Mouse (Mus musculus) macrophage (primary cell): ENCODE measurements around the gene Slc25a30. TPM values are rescaled to one million over a fixed set of nuclear protein-coding genes. Genes with fewer than 3 reads are reported as not detected.
A peak's percentile ranks its signal among the peaks of the same experiment; 100 is the strongest.

Experiments
- H3K27ac ChIP-seq: fragments of 350-480 bp; formaldehyde crosslinking; 2 replicates; pipeline ENCODE4 v1.9.0; 2021
- H3K36me3 ChIP-seq: fragments of 350-480 bp; formaldehyde crosslinking; 2 replicates; pipeline ENCODE4 v1.9.0; 2021; ENCODE audit errors: inconsistent target
- H3K4me3 ChIP-seq: fragments of 350-480 bp; formaldehyde crosslinking; 2 replicates; pipeline ENCODE4 v1.9.0; 2021; ENCODE audit errors: inconsistent target
- H3K79me2 ChIP-seq: fragments of 350-480 bp; formaldehyde crosslinking; 2 replicates; pipeline ENCODE4 v1.9.0; 2021; ENCODE audit errors: inconsistent target
- WGBS: methylation state at CpG from one replicate; pipeline ENCODE4 v1.1.7; 2026; ENCODE audit warnings: inconsistent platforms; ENCODE audit not compliant: missing documents; 5-methylcytosine and 5-hydroxymethylcytosine counted together
- polyA plus RNA-seq: library from polyadenylated mRNA; stranded (reverse); fragments of 250-400 nt; gene quantifications from 3 replicates; pipeline ENCODE4 v1.2.4, GENCODE M21; 2018; ENCODE audit warnings: inconsistent platforms

Slc25a30 gene
- polyA plus RNA-seq, 1 experiment from 2014 or later, result 14.1 TPM

DNA sequence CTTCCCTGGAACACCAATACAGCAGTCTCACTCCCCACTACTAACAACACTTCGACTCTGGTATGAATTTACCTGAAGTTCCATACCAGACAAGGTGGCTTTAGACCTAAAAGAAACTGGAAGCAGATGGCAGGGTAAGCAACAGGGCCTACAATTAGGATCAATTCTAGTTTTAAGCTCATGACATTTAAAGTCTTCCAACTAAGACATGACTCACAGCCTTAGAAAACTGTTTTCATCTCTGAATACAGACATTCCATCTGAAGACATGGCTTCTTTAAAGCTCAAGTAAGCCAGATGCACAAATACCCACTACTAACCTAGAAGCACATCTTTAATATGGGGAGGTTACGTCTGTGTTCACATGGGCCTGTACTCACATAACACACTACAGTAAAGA, 38.9 kb downstream of the Slc25a30 start:
- no peak overlapping the region for H3K27ac ChIP-seq
- H3K4me3 ChIP-seq, result no peak overlapping the region
- H3K79me2 ChIP-seq, result peaks cover 91% of the 10 kb centered on the region
- peaks cover 28% of the 10 kb centered on the region for H3K36me3 ChIP-seq
- 92% methylated on average over 2 of the region's 2 CpGs for WGBS

DNA sequence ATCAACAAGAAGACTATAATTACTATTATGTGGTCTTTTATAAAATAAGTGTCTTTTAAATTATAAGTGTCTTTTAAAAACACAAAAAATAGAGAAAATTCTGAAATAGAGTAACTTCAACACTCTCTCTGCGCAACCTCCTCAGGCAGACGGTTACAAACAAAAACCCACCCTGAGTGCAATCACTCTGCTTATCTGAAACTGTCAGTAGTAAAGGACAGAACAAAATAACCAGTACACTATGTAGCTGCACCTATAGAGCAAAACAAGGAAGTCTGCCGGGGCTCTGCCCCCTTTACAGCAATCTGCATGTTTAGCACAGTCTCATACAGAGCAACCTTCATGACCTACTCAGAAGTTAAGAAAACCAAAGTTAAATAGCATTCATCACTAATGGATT, 44.9 kb downstream of the Slc25a30 start:
- H3K4me3 ChIP-seq, result no peak overlapping the region
- H3K36me3 ChIP-seq, result peaks cover 77% of the 10 kb centered on the region
- peaks cover 43% of the 10 kb centered on the region for H3K79me2 ChIP-seq
- WGBS, result 87% methylated on average over 3 of the region's 3 CpGs
- no peak overlapping the region for H3K27ac ChIP-seq

DNA sequence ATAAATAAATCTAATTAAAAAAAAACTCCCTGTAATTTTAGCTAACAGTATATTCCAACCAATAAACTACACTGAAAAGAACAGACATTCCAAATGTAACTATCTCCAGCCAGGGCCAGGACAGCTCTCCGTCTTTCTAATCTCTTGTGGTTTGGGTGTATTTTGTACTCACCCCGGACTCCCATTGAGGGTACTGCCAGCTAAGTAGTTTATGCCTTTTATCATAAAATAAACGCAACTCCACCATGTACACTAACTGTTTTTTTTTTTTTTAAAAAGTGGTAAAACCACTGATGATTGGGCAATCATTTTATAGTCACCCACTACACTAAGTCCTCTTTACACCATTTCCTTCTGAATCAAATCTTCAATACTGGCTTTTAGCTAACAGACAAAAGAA, 51.2 kb downstream of the Slc25a30 start:
- Histone ChIP-seq H3K4me3 (no peak overlapping the region), H3K27ac (no peak overlapping the region), H3K36me3 (peaks cover 78% of the 10 kb centered on the region), H3K79me2 (no peaks in the 10 kb centered on the region)
- 70% methylated on average over 3 of the region's 3 CpGs for WGBS

DNA sequence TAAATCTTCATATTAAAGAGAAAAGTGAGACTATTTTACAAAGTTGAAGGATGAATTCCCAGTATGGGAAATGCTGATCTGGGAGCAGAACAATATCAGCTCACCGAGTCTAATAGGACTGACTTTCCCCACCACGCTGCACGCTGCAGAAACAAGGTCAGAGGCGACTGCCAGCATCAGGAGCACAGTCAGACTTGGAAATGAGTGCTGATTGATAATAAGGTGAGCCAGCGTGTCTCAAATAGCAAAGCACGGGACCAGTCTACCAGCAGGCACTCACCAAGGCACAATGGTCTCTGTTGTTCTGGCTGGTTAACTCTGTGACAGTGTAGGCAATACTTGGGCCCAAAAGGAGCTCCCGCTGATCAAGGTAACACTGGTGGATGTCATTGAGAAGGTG, 54.2 kb downstream of the Slc25a30 start:
- Histone ChIP-seq H3K79me2 (no peaks in the 10 kb centered on the region), H3K27ac (0 out of 2 replicates have a peak overlapping the region, but pooled peaks have one; percentile 73), H3K36me3 (peaks cover 75% of the 10 kb centered on the region), H3K4me3 (no peak overlapping the region)
- 93% methylated on average over 7 of the region's 7 CpGs for WGBS

DNA sequence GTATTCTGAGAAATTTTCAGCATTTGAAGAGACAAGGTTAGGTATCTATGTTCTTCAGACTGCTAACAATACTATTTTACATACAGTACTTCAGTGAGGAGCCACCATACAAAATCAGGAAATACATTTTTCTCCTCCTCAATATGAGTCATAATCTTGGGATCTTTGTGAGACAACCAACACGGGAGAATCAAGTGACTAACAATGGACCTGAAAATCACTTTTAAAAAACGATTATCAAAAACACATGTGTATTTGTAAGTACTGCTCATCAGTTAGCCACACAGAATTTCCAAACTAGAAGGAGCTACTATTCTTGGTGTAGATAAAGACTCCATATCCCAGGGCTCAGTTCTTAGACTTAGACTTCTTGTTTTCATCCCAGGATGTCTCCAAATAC, 55.5 kb downstream of the Slc25a30 start:
- H3K4me3 ChIP-seq, result no peak overlapping the region
- peaks cover 76% of the 10 kb centered on the region for H3K36me3 ChIP-seq
- 53% methylated on average over 2 of the region's 2 CpGs for WGBS
- no peaks in the 10 kb centered on the region for H3K79me2 ChIP-seq
- peak overlapping the region; percentile 73 for H3K27ac ChIP-seq

DNA sequence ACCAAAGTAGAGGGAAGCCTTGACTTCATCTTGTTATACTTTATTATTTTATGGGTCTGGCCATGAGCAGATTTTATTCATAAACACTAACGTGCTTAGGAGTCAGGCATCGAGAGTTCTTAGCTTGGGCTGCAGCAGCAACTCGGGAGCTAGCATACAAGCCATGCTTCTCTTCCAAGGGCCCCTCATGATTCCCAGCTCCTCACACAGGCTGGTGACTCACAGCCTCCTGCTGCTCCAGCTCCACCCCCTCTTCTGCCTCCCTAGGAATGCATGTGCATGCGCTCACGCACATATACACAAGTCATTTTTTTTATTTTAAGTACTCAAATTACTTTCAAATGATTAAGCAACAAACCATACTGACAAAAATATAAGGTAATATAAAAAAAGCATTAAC, 58.7 kb downstream of the Slc25a30 start:
- WGBS, result 95% methylated on average over 5 of the region's 5 CpGs
- Histone ChIP-seq H3K27ac (no peak overlapping the region), H3K36me3 (peaks cover 78% of the 10 kb centered on the region), H3K79me2 (no peaks in the 10 kb centered on the region), H3K4me3 (no peak overlapping the region)

DNA sequence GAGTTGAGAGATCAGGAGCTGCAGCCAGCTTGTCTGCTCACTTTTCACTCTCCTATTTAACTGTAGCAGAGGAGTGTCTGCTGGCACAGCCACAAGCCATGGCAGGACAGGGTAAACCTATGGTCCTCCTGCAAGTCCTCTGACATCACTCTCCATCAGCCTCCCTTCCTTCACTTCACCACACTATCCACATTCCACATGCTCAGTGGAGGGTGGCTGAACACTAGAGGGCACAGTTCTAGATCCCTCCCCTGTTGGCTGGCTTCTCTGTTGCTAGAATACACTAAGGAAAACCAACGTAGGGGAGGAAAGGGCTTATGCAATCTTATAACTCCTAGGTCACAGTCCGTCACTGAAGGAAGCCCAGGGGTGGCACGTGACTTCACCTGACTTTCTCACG, 59.8 kb downstream of the Slc25a30 start:
- H3K4me3 ChIP-seq, result no peak overlapping the region
- H3K79me2 ChIP-seq, result no peaks in the 10 kb centered on the region
- 34% methylated on average over 4 of the region's 4 CpGs for WGBS
- H3K36me3 ChIP-seq, result peaks cover 73% of the 10 kb centered on the region
- H3K27ac ChIP-seq, result no peak overlapping the region

DNA sequence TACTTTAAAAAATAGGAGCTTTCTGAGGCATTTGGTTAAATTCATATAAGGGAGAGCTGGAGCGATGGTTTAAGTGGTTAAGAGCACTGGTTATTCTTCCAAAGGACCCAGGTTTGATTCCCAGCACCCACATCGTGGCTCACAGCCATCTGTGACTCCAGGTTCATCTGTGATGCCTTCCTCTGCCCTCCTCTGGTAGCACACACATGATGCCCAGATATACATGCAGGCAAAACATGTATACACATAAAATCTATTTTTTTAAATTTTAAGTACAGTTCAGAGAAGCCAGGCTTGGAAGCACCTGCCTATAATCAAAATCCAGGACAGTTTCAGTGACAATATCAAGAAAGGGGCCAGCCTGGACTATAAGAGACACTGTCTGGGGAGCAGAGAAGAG, 64.0 kb downstream of the Slc25a30 start:
- Histone ChIP-seq H3K79me2 (no peaks in the 10 kb centered on the region), H3K4me3 (no peak overlapping the region), H3K36me3 (peaks cover 84% of the 10 kb centered on the region), H3K27ac (no peak overlapping the region)
- WGBS, result 100% methylated on average over 2 of the region's 2 CpGs

DNA sequence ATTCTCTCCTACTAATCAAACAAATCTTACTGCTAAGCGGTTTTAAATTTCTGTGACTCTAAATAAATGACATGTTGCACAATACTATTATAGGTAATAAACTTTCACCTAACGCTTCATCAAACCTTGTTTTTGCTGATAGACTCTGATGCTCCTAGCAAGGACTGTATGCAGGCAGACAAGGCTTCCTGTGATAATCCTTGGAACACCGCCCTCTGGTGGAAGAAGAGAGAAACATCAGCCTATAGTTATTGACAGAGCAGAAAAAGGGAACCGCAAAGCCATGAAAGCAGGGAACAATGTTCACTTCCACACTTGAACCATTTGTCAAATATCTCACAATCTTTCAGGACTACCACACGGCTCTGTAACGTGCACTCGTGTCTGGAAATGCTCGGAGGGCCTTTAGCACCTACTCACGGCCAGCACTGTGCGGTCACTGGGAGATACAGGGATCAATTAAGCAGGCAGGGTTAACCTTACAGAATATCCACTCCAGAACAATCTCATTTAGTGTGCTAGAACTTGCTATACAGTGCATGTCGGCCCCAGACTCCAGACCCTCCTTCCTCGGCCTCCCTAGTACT, 64.8 kb downstream of the Slc25a30 start:
- 40% methylated on average over 11 of the region's 12 CpGs for WGBS
- Histone ChIP-seq H3K36me3 (peaks cover 87% of the 10 kb centered on the region), H3K79me2 (no peaks in the 10 kb centered on the region), H3K27ac (no peak overlapping the region), H3K4me3 (no peak overlapping the region)

DNA sequence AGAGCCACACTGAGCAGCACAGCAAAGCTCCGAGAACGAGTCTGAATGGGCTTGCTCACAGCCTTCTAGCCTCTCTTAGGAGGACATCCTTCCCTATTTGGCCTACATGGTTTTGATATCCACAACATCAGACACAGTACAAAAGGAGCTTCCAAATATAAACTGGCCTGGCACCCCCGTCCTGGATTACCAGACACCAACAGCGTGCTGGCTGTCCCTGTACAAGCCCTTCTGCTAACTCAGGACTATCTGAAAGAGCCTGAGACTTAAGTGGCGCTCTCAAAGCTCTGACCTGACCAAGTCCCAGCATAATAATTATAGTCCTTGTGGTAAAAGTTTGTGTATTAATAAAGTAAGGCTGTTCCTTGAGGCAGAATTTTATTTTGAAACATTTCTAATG, 66.7 kb downstream of the Slc25a30 start:
- Histone ChIP-seq H3K79me2 (no peaks in the 10 kb centered on the region), H3K4me3 (no peak overlapping the region), H3K27ac (no peak overlapping the region), H3K36me3 (peaks cover 87% of the 10 kb centered on the region)
- WGBS, result 97% methylated on average over 5 of the region's 5 CpGs

DNA sequence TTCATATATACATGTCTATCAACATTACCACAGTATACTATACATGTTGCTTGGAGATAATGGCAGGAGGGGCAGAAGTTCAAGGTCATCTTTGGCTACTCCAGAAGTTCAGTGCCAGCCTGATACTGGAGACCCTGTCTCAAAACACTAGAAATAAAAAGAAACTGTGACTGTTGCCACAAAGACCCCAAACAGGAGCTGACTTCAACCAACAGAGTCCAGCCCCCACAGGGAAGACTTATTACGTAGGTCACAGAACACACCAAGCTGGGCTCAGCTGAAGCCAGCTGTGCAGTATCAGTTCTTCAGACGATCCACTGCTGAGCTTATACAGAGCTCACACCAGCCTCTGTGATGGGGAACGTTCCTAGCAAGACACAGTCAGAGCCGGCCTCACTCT, 70.4 kb downstream of the Slc25a30 start:
- Histone ChIP-seq H3K79me2 (no peaks in the 10 kb centered on the region), H3K27ac (no peak overlapping the region), H3K36me3 (peaks cover 87% of the 10 kb centered on the region), H3K4me3 (no peak overlapping the region)
- 97% methylated on average over 4 of the region's 4 CpGs for WGBS

DNA sequence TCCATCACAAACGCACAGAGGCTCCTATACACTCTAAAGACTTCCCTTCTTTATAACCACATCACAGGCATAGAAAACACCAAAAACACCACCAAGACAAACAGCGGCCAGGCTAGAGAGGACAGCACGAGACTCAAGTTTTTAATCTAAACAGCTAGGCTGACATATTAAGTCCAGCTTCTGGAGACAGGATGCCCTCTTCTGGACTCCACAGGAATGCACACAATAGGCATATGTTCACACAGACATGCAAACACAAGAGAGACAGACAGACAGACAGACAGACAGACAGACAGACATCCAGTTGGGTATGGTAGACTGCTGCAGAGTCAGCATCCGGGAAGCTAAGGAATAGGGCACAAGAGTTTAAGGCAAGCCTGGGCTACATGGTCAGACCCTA, 73.2 kb downstream of the Slc25a30 start:
- Histone ChIP-seq H3K27ac (no peak overlapping the region), H3K79me2 (no peaks in the 10 kb centered on the region), H3K4me3 (no peak overlapping the region), H3K36me3 (peaks cover 87% of the 10 kb centered on the region)
- WGBS, result 91% methylated on average over 3 of the region's 4 CpGs

DNA sequence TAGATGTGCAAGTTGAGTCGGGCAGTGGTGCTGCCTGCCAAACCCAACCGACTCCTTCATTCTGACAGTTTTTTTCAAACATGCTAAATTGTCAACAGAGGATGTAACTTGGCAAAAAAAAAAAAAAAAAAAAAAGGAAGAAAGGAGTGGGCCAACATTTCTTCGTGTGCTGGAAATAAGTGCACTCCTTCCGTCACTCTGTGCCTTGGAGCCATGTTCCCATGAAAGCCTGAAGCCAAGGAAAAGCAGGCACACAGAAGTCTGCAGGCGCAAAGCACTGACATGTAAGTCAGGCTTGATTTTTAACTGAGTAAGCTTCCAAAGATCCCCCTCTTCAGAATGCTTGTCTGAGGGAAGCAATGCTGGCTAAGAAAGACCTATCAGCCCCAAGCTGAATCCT, 74.2 kb downstream of the Slc25a30 start:
- Histone ChIP-seq H3K36me3 (peaks cover 87% of the 10 kb centered on the region), H3K79me2 (no peaks in the 10 kb centered on the region), H3K27ac (no peak overlapping the region), H3K4me3 (no peak overlapping the region)
- WGBS, result 75% methylated on average over 5 of the region's 5 CpGs

DNA sequence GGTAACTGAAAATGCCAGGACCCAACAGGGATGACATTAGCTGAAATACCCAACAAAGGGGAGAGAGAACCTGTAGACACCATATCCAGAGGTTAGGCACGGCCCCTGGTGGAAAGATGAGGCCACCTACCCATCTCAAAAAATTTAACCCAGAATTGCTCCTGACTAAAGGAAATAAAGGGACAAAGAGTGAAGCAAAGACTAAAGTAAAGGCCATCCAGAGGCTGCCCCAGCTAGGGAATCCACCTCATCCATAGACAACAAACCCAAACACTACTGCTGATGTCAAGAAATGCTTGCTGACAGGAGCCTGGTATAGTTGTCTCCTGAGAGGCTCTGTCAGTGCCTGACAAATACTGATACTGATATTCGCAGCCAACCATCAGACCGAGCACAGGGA, 75.1 kb downstream of the Slc25a30 start:
- 89% methylated on average over 3 of the region's 3 CpGs for WGBS

More for the DNA sequence above, 75.1 kb downstream of the Slc25a30 start:
- Histone ChIP-seq H3K4me3 (no peak overlapping the region), H3K27ac (no peak overlapping the region), H3K36me3 (peaks cover 81% of the 10 kb centered on the region), H3K79me2 (no peaks in the 10 kb centered on the region)
